Mouse (Mus musculus) 416B (cell line): Measurements from ENCODE around the gene Fgfr1op2.
A peak's percentile ranks its signal among the peaks of the same experiment; 100 is the strongest.

ENCODE experiments used
- DNase-seq: peaks from one replicate; pipeline ENCODE4 v3.0.0; 2011; ENCODE audit warnings: low read depth

Gene Fgfr1op2

GRCm38 (mm10) chr6:146641621-146642210, 64.7 kb downstream of the Fgfr1op2 start:
- DNase-seq: no peak

DNA sequence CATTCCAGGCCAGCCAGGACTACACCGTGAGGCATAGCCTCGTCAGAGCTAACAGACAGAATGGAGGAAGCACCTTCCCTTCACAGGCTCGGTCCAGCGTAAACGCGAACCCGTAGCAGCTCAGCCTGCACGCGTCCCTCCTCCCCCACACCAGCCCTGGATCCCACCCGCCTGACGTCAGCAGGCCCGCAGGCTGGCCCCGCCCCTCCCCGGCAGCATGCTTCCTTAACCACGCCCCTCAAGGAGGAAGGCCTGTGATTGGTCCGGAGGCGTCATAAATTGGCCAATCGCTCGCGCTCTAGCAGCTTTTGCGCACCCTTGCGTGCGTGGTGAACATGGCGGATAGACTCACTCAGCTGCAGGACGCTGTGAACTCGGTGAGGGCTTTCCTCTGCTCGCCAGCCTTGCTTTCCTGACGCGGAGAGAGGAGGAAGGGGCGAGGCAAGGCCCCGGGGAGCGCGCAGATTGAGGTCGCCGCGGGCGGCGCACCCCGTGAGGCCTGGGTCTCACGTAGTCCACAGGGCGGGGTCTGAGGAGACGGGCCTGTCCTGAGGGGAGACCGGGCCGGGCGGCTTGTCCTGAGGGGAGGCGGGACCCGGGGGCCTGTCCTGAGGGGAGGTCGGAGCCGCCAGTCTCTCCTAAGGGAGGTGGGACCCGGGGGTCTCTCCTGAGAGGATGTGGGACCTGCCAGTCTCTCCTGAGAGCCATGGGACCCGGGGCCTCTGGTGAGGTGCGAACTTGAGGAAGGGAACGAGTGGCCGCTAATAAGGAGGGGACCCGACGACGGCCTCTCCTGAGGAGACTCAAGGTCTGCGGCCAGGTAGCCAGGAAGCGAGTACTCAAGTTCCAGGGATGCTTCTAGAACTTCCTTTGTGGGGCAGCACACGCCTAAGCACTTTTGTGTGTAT, 65.5 kb downstream of the Fgfr1op2 start, which contains the start of the genes Med21 and Tm7sf3:
TSS of gene Med21 (plus strand) at position 272 of the 908 bp plus-strand sequence.
TSS of gene Tm7sf3 (minus strand) at position 549 of the 908 bp plus-strand sequence.
- peak; percentile 100 for DNase-seq

GRCm38 (mm10) chr6:146643184-146643570, 66.2 kb downstream of the Fgfr1op2 start:
- DNase-seq: peak; percentile 83
